Mouse (Mus musculus) adrenal gland, postnatal 36 days (tissue): ENCODE results near the gene 1500009L16Rik. TPM values are rescaled to one million over a fixed set of nuclear protein-coding genes. Genes with fewer than 3 reads are reported as not detected.

Source experiments
- DNase-seq, 2 experiments: peaks; one replicate each; pipeline ENCODE4 v3.0.0; 2021; ENCODE audit warnings: mixed read lengths in 1 of 2
- total RNA-seq, 2 experiments: library from RNA; stranded (reverse); gene quantifications; 2 replicates each; pipeline ENCODE4 v1.2.3; 2021

Gene 1500009L16Rik
- total RNA-seq, 2 experiments from 2014 or later = 12.5 to 17.7 TPM

- no peak for DNase-seq
Measured at GRCm38 (mm10) chr10:83760535-83760934, 37.9 kb downstream of the 1500009L16Rik start.

- no peak for DNase-seq
Measured at GRCm38 (mm10) chr10:83763891-83764290, 41.2 kb downstream of the 1500009L16Rik start.

- no peak for DNase-seq
Measured at GRCm38 (mm10) chr10:83766882-83767281, 44.2 kb downstream of the 1500009L16Rik start.

GRCm38 (mm10) chr10:83776272-83776878, 53.7 kb downstream of the 1500009L16Rik start:
- peak; percentile 62 to 64 for DNase-seq

GRCm38 (mm10) chr10:83777253-83777652, 54.6 kb downstream of the 1500009L16Rik start:
- DNase-seq = no peak

GRCm38 (mm10) chr10:83781854-83782253, 59.2 kb downstream of the 1500009L16Rik start:
- DNase-seq = no peak

- DNase-seq = no peak
Measured at GRCm38 (mm10) chr10:83782371-83783120, 59.9 kb downstream of the 1500009L16Rik start.

- DNase-seq = peak; percentile 12
Measured at GRCm38 (mm10) chr10:83785003-83785402, 62.3 kb downstream of the 1500009L16Rik start.

- DNase-seq = no peak
Measured at GRCm38 (mm10) chr10:83785627-83786392, 63.1 kb downstream of the 1500009L16Rik start.

- no peak for DNase-seq
Measured at GRCm38 (mm10) chr10:83795088-83795487, 72.4 kb downstream of the 1500009L16Rik start.

GRCm38 (mm10) chr10:83795500-83795899, 72.8 kb downstream of the 1500009L16Rik start:
- DNase-seq = no peak

GRCm38 (mm10) chr10:83804021-83804420, 81.4 kb downstream of the 1500009L16Rik start:
- no peak for DNase-seq

- peak; percentile 3 to 36 for DNase-seq
Measured at GRCm38 (mm10) chr10:83805201-83805718, 82.6 kb downstream of the 1500009L16Rik start.

- no peak for DNase-seq
Measured at GRCm38 (mm10) chr10:83807251-83807650, 84.6 kb downstream of the 1500009L16Rik start.

Other genes starting within 250 kb of the 1500009L16Rik start
- under 1 TPM; 0.36 to 0.89 TPM for gene Aldh1l2, start 188.7 kb upstream of the 1500009L16Rik start, total RNA-seq
- gene Washc4, start 179.1 kb upstream of the 1500009L16Rik start, total RNA-seq = 10 to 100 TPM; 26.1 to 29.8 TPM
- gene Appl2, start 74.1 kb upstream of the 1500009L16Rik start, total RNA-seq = 100 to 1,000 TPM in 1 of 2 experiments, 10 to 100 TPM in 1; 82.5 to 195 TPM